Mouse (Mus musculus): ENCODE data around the gene Chrd. TPM values are rescaled to one million over a fixed set of nuclear protein-coding genes. Genes with fewer than 3 reads are reported as not detected.

The Chrd gene
- polyA plus RNA-seq, 1 experiment from 2014 or later: 0.32 TPM

- Histone ChIP-seq H3K4me1 (ENCODE audit: control insufficient read depth, low read depth, low read length) (peaks cover 7% of the 10 kb centered on the region), H3K27me3 (ENCODE audit: control insufficient read depth, insufficient read depth, low read depth, low read length) (no peaks in the 10 kb centered on the region; the same call in 1 of the 2 replicates), H3K4me2 (ENCODE audit: low read depth, low read length) (no peak overlapping the region), H3K9me3 (replicated peaks; ENCODE audit: control insufficient read depth, low read length) (no peaks in the 10 kb centered on the region), H3K4me3 (ENCODE audit: low read depth, low read length) (no peak overlapping the region), H3K27ac (ENCODE audit: low read length) (no peak overlapping the region), H3K36me3 (ENCODE audit: control insufficient read depth, insufficient read depth) (0 out of 2 replicates have a peak, but pooled peaks cover 3% of the 10 kb centered on the region), H3K9ac (ENCODE audit: low read depth, low read length) (no peak overlapping the region)
- WGBS (ENCODE audit: insufficient replicate concordance): 27% methylated on average over 5 of the region's 5 CpGs
- peak; percentile 64 for ATAC-seq (ENCODE audit: low read depth)
These were observed 8.6 kb upstream of the Chrd start for GRCm38 (mm10) chr16:20724338-20724748.

DNA sequence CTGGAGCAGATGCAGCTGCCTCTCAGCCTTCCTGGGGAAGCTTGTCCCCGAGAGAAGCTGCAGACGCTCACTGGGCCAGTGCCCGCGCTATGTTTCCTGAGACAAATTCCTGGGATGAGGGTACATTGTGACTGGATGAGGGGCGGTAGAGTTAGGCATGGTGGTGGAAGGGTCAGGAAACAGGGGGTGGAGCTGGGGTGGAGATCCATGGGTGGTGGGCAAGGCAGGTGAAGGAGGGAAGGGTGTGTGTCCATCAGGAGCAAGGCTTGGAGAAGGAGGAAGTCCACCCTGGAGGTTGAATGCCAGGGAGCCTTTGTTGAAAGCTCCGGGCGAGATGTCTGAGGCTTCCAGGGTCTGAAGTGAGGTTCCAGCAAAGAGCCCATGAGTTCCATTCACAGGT lies 7.6 kb upstream of the Chrd start:
- 72% methylated on average over 7 of the region's 7 CpGs for WGBS (ENCODE audit: insufficient replicate concordance)
- Histone ChIP-seq H3K4me2 (ENCODE audit: low read depth, low read length) (no peak overlapping the region), H3K9me3 (replicated peaks; ENCODE audit: control insufficient read depth, low read length) (no peaks in the 10 kb centered on the region), H3K4me3 (ENCODE audit: low read depth, low read length) (no peak overlapping the region), H3K36me3 (ENCODE audit: control insufficient read depth, insufficient read depth) (0 out of 2 replicates have a peak, but pooled peaks cover under 1% of the 10 kb centered on the region), H3K4me1 (ENCODE audit: control insufficient read depth, low read depth, low read length) (peaks cover 7% of the 10 kb centered on the region), H3K27me3 (ENCODE audit: control insufficient read depth, insufficient read depth, low read depth, low read length) (peaks cover under 1% of the 10 kb centered on the region; the same call in 1 of the 2 replicates), H3K9ac (ENCODE audit: low read depth, low read length) (no peak overlapping the region), H3K27ac (ENCODE audit: low read length) (no peak overlapping the region)
- no peak for ATAC-seq (ENCODE audit: low read depth)

- Histone ChIP-seq H3K36me3 (ENCODE audit: control insufficient read depth, insufficient read depth) (no peaks in the 10 kb centered on the region), H3K27ac (ENCODE audit: low read length) (no peak overlapping the region), H3K27me3 (ENCODE audit: control insufficient read depth, insufficient read depth, low read depth, low read length) (peaks cover 5% of the 10 kb centered on the region; the same call in 1 of the 2 replicates), H3K4me1 (ENCODE audit: control insufficient read depth, low read depth, low read length) (peaks cover 7% of the 10 kb centered on the region), H3K9me3 (replicated peaks; ENCODE audit: control insufficient read depth, low read length) (no peaks in the 10 kb centered on the region), H3K9ac (ENCODE audit: low read depth, low read length) (no peak overlapping the region), H3K4me3 (ENCODE audit: low read depth, low read length) (no peak overlapping the region), H3K4me2 (ENCODE audit: low read depth, low read length) (no peak overlapping the region)
- no peak for ATAC-seq (ENCODE audit: low read depth)
- WGBS (ENCODE audit: insufficient replicate concordance): 54% methylated on average over 4 of the region's 4 CpGs
These were observed 7.2 kb upstream of the Chrd start for GRCm38 (mm10) chr16:20725750-20726149.

- Histone ChIP-seq H3K27ac (ENCODE audit: low read length) (no peak overlapping the region), H3K9ac (ENCODE audit: low read depth, low read length) (no peak overlapping the region), H3K4me1 (ENCODE audit: control insufficient read depth, low read depth, low read length) (peaks cover 7% of the 10 kb centered on the region), H3K36me3 (ENCODE audit: control insufficient read depth, insufficient read depth) (no peaks in the 10 kb centered on the region), H3K4me2 (ENCODE audit: low read depth, low read length) (no peak overlapping the region), H3K9me3 (replicated peaks; ENCODE audit: control insufficient read depth, low read length) (no peaks in the 10 kb centered on the region), H3K27me3 (ENCODE audit: control insufficient read depth, insufficient read depth, low read depth, low read length) (peaks cover 7% of the 10 kb centered on the region), H3K4me3 (ENCODE audit: low read depth, low read length) (no peak overlapping the region)
- WGBS (ENCODE audit: insufficient replicate concordance): 35% methylated on average over 1 of the region's 1 CpGs
- ATAC-seq (ENCODE audit: low read depth): no peak
These were observed 6.5 kb upstream of the Chrd start for GRCm38 (mm10) chr16:20726384-20726783.

- 30% methylated on average over 5 of the region's 5 CpGs for WGBS (ENCODE audit: insufficient replicate concordance)
- Histone ChIP-seq H3K4me1 (ENCODE audit: control insufficient read depth, low read depth, low read length) (no peaks in the 10 kb centered on the region), H3K9ac (ENCODE audit: low read depth, low read length) (no peak overlapping the region), H3K4me3 (ENCODE audit: low read depth, low read length) (peak overlapping the region; percentile 45), H3K9me3 (replicated peaks; ENCODE audit: control insufficient read depth, low read length) (no peaks in the 10 kb centered on the region), H3K27ac (ENCODE audit: low read length) (peak overlapping the region; percentile 72), H3K36me3 (ENCODE audit: control insufficient read depth, insufficient read depth) (no peaks in the 10 kb centered on the region), H3K27me3 (ENCODE audit: control insufficient read depth, insufficient read depth, low read depth, low read length) (peaks cover 46% of the 10 kb centered on the region), H3K4me2 (ENCODE audit: low read depth, low read length) (peak overlapping the region; percentile 21; the same call in 1 of the 2 replicates)
- peak; percentile 92 for ATAC-seq (ENCODE audit: low read depth)
These were observed 2.6 kb upstream of the Chrd start for GRCm38 (mm10) chr16:20730293-20730711.

- no peaks in the 10 kb centered on the region for H3K9me3 ChIP-seq (replicated peaks; ENCODE audit: control insufficient read depth, low read length)
- ATAC-seq (ENCODE audit: low read depth): no peak
- 45% methylated on average over 5 of the region's 5 CpGs for WGBS (ENCODE audit: insufficient replicate concordance)
- H3K36me3 ChIP-seq (ENCODE audit: control insufficient read depth, insufficient read depth): no peaks in the 10 kb centered on the region
- H3K27me3 ChIP-seq (ENCODE audit: control insufficient read depth, insufficient read depth, low read depth, low read length): peaks cover 56% of the 10 kb centered on the region
- no peak overlapping the region for H3K9ac ChIP-seq (ENCODE audit: low read depth, low read length)
- no peak overlapping the region for H3K4me3 ChIP-seq (ENCODE audit: low read depth, low read length)
- H3K4me1 ChIP-seq (ENCODE audit: control insufficient read depth, low read depth, low read length): no peaks in the 10 kb centered on the region
- no peak overlapping the region for H3K4me2 ChIP-seq (ENCODE audit: low read depth, low read length)
- no peak overlapping the region for H3K27ac ChIP-seq (ENCODE audit: low read length)
These were observed 1.2 kb upstream of the Chrd start for GRCm38 (mm10) chr16:20731688-20732087.

DNA sequence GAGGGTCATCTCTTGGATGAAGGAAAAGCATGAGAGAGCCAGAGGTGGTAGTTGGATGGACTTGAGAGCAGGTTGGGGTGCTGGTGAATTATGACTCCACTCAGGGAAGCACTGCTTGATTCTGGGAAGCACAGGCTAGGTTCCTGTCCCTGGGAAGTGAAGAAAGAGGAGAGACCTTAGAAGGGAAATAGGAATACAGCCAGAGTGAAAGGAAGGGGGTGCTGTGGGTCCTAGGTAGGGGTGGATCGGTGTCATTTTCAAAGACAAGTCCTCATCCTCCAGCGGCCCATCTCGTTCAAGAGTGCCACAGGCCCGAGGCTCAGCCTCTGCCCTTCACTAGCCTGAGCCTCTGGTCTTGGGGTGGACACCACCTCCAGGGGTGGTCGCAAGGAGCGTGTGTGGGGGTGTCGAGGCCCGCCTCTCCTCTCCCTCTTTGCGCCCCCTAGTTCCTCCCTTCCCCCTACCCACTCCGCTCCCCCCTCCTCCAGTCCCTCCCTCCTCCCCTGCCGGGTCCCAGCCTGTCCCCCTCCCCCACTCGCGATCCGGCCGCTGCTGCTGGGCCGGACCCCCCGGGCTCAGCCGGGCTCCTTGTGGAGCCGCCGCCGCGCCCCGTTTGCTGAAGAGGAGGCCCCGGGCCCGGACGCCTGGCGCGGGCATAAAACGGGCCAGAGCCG lies 539 bp upstream of the Chrd start:
- ATAC-seq (ENCODE audit: low read depth): no peak
- H3K27me3 ChIP-seq (ENCODE audit: control insufficient read depth, insufficient read depth, low read depth, low read length): peaks cover 56% of the 10 kb centered on the region
- no peak overlapping the region for H3K27ac ChIP-seq (ENCODE audit: low read length)

DNA sequence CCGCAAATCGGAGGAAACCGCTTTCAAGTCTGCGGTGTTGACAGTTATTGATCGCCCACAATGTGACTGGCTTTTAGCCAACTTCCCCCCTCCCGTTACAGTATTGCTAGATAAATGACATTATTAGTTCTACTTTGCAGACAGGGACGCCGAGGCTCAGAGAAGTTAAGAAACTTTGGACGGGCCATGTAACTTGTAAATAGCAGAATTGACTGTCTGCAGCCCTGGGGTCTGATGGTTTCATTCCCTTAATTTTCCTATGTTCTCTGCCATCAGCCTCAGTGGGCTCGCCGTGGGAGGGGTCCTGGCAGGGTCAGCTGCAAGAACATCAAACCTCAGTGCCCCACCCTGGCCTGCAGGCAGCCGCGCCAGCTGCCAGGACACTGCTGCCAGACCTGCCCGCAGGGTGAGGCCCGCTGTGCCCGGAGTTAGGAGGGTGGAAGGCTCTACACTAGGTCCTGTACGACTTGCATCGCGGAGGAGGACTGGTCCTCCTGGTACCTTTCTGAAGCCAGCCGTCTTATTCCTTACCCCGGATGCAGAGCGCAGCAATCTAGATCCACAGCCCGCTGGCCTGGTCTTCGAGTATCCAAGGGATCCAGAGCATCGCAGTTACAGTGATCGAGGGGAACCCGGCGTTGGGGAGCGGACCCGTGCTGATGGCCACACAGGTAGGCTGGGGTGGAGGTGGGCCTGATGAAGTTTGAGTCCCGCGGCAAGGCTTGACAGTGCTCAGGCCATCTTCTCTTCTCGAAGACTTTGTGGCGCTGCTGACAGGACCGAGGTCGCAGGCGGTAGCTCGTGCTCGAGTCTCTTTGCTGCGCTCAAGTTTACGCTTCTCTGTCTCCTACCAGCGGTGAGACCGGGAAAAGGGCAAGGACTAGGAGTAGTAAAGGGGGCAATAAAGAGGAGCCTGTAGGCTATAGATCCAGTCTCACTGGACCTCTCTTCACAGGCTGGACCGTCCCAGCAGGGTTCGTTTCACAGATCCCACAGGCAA lies 1.1 kb downstream of the Chrd start, which contains the start of gene Thpo:
Gene Thpo (minus strand): TSS at position 781 of the 1,000 bp plus-strand sequence.
- no peaks in the 10 kb centered on the region for H3K9me3 ChIP-seq (replicated peaks; ENCODE audit: control insufficient read depth, low read length)
- H3K27me3 ChIP-seq (ENCODE audit: control insufficient read depth, insufficient read depth, low read depth, low read length): peaks cover 56% of the 10 kb centered on the region
- peak within 1 kb of the TSS; percentile 49 for H3K4me3 ChIP-seq (ENCODE audit: low read depth, low read length)
- no peak within 1 kb of the TSS for H3K9ac ChIP-seq (ENCODE audit: low read depth, low read length)
- no peaks in the 10 kb centered on the region for H3K36me3 ChIP-seq (ENCODE audit: control insufficient read depth, insufficient read depth)
- no peaks in the 10 kb centered on the region for H3K4me1 ChIP-seq (ENCODE audit: control insufficient read depth, low read depth, low read length)
- H3K27ac ChIP-seq (ENCODE audit: low read length): no peak within 1 kb of the TSS
- WGBS (ENCODE audit: insufficient replicate concordance): 4% methylated on average over 45 of the region's 45 CpGs
- H3K4me2 ChIP-seq (ENCODE audit: low read depth, low read length): peak within 1 kb of the TSS; percentile 61
- ATAC-seq (ENCODE audit: low read depth): no peak

More for the DNA sequence above, 539 bp upstream of the Chrd start:
- H3K9me3 ChIP-seq (replicated peaks; ENCODE audit: control insufficient read depth, low read length): no peaks in the 10 kb centered on the region
- H3K4me1 ChIP-seq (ENCODE audit: control insufficient read depth, low read depth, low read length): no peaks in the 10 kb centered on the region
- peak overlapping the region; percentile 61 for H3K4me2 ChIP-seq (ENCODE audit: low read depth, low read length)
- WGBS (ENCODE audit: insufficient replicate concordance): 3% methylated on average over 26 of the region's 30 CpGs
- H3K36me3 ChIP-seq (ENCODE audit: control insufficient read depth, insufficient read depth): no peaks in the 10 kb centered on the region
- H3K4me3 ChIP-seq (ENCODE audit: low read depth, low read length): peak overlapping the region; percentile 49
- H3K9ac ChIP-seq (ENCODE audit: low read depth, low read length): peak overlapping the region; percentile 51
